Comparison of ENCODE assay signal across 8 mouse cellular contexts in the genomic region with DNA sequence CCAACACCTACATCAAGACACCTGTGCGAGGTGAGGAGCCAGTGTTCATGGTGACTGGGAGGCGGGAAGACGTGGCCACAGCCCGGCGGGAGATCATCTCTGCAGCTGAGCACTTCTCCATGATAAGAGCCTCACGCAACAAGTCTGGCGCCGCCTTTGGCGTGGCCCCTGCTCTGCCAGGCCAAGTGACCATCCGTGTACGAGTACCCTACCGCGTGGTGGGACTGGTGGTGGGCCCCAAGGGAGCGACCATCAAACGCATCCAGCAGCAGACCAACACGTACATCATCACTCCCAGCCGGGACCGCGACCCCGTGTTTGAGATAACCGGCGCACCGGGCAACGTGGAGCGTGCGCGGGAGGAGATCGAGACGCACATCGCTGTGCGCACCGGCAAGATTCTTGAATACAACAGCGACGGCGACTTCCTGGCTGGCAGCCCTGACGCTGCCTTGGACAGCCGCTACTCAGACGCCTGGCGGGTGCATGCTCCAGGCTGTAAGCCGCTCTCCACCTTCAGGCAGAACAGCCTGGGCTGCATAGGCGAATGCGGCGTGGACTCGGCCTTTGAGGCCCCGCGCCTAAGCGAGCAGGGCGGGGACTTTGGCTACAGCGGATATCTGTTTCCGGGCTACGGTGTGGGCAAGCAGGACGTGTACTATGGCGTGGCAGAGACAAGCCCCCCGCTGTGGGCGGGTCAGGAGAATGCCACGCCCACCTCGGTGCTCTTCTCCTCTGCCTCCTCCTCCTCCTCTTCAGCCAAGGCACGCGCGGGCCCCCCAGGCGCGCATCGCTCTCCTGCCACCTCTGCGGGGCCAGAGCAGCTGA. TPM values are rescaled to one million over a fixed set of nuclear protein-coding genes. Genes with fewer than 3 reads are reported as not detected.
A peak's percentile ranks its signal among the peaks of the same experiment; 100 is the strongest.
DNase-seq lines count a peak whose midpoint lies in the region; ATAC-seq and TF ChIP-seq lines count a peak whose summit lies in the region.

No protein-coding gene starts in this region.

- H3K4me3 ChIP-seq in thymus, adult 2 months (ENCODE audit: control insufficient read depth, insufficient read depth, low read length): peak overlapping the region; percentile 10; the same call in 1 of the 2 replicates
- H3K4me3 ChIP-seq in embryonic facial prominence, embryonic 13.5 days: peak overlapping the region; percentile 78
- H3K4me3 ChIP-seq in kidney, adult 2 months (ENCODE audit: insufficient read depth, low read depth, low read length): peak overlapping the region; percentile 55
- H3K4me3 ChIP-seq in limb, embryonic 10.5 days: peak overlapping the region; percentile 86
- peak overlapping the region; percentile 6 for H3K4me3 ChIP-seq in stomach, embryonic 14.5 days (ENCODE audit: low read depth, low read length)

- no peak overlapping the region for H3K27ac ChIP-seq in thymus, adult 2 months (ENCODE audit: control insufficient read depth, insufficient read depth, low read length)
- H3K27ac ChIP-seq in embryonic facial prominence, embryonic 13.5 days: peak overlapping the region; percentile 99
- no peak overlapping the region for H3K27ac ChIP-seq in kidney, adult 2 months (ENCODE audit: insufficient read depth, low read depth, low read length)
- H3K27ac ChIP-seq in limb, embryonic 10.5 days: peak overlapping the region; percentile 100
- peak overlapping the region; percentile 58 for H3K27ac ChIP-seq in stomach, embryonic 14.5 days (ENCODE audit: low read length)

- peaks cover 20% of the 10 kb centered on the region for H3K4me1 ChIP-seq in thymus, adult 2 months (replicated peaks; ENCODE audit: control insufficient read depth, insufficient read depth, low read length)
- H3K4me1 ChIP-seq in embryonic facial prominence, embryonic 13.5 days: peaks cover 70% of the 10 kb centered on the region
- peaks cover 10% of the 10 kb centered on the region; the same call in 1 of the 2 replicates for H3K4me1 ChIP-seq in kidney, adult 2 months (ENCODE audit: control insufficient read depth, insufficient read depth, low read length)
- H3K4me1 ChIP-seq in limb, embryonic 10.5 days: peaks cover 66% of the 10 kb centered on the region
- peaks cover 54% of the 10 kb centered on the region for H3K4me1 ChIP-seq in stomach, embryonic 14.5 days (ENCODE audit: control insufficient read depth, insufficient read depth, low read length)

- peak overlapping the region; percentile 99 for H3K9ac ChIP-seq in embryonic facial prominence, embryonic 13.5 days
- peak overlapping the region; percentile 25; the same call in 1 of the 2 replicates for H3K9ac ChIP-seq in stomach, embryonic 14.5 days (replicated peaks; ENCODE audit: low read depth, low read length)

- no peak for TF ChIP-seq POLR2A in thymus, adult 2 months (IDR thresholded peaks at IDR 0.05; ENCODE audit: control insufficient read depth, extremely low read depth, insufficient read depth, low read length, poor library complexity)
- peak; percentile 24 for TF ChIP-seq POLR2A in kidney, adult 2 months (IDR thresholded peaks at IDR 0.05; ENCODE audit: low read depth, low read length)

- peak overlapping the region; percentile 84 for H3K4me2 ChIP-seq in embryonic facial prominence, embryonic 13.5 days
- peak overlapping the region; percentile 74 for H3K4me2 ChIP-seq in stomach, embryonic 14.5 days (replicated peaks; ENCODE audit: low read depth, low read length)

- H3K36me3 ChIP-seq in thymus, adult 2 months (ENCODE audit: control insufficient read depth, insufficient read depth, low read length): peaks cover 13% of the 10 kb centered on the region
- peaks cover 55% of the 10 kb centered on the region for H3K36me3 ChIP-seq in embryonic facial prominence, embryonic 13.5 days
- no peaks in the 10 kb centered on the region for H3K36me3 ChIP-seq in kidney, adult 2 months (ENCODE audit: control insufficient read depth, insufficient read depth, low read length)
- peaks cover 77% of the 10 kb centered on the region for H3K36me3 ChIP-seq in limb, embryonic 10.5 days
- H3K36me3 ChIP-seq in stomach, embryonic 14.5 days (ENCODE audit: control insufficient read depth, insufficient read depth, low read length): peaks cover 39% of the 10 kb centered on the region

- no peak for ATAC-seq in embryonic facial prominence, embryonic 13.5 days (ENCODE audit: insufficient number of reproducible peaks, insufficient read depth, low FRiP score, low TSS enrichment, low read depth)
- peak; percentile 34; the same call in 1 of the 2 replicates for ATAC-seq in stomach, embryonic 14.5 days (ENCODE audit: insufficient number of reproducible peaks, insufficient read depth, low FRiP score, low read depth)

- H3K9me3 ChIP-seq in embryonic facial prominence, embryonic 13.5 days: no peaks in the 10 kb centered on the region
- no peaks in the 10 kb centered on the region for H3K9me3 ChIP-seq in limb, embryonic 10.5 days (replicated peaks)
- H3K9me3 ChIP-seq in stomach, embryonic 14.5 days (ENCODE audit: control insufficient read depth, low read depth, low read length): no peaks in the 10 kb centered on the region

- WGBS in thymus, adult 2 months: 87% methylated on average over 64 of the region's 64 CpGs
- 4% methylated on average over 64 of the region's 64 CpGs for whole genome bisulfite sequencing in embryonic facial prominence, embryonic 13.5 days
- WGBS in kidney, adult 2 months: 19% methylated on average over 64 of the region's 64 CpGs
- WGBS in limb, embryonic 10.5 days: 16% methylated on average over 64 of the region's 64 CpGs
- WGBS in stomach, embryonic 14.5 days: 5% methylated on average over 64 of the region's 64 CpGs

- H3K27me3 ChIP-seq in thymus, adult 2 months (ENCODE audit: control insufficient read depth, insufficient read depth, low read length): no peaks in the 10 kb centered on the region
- H3K27me3 ChIP-seq in embryonic facial prominence, embryonic 13.5 days: no peaks in the 10 kb centered on the region
- no peaks in the 10 kb centered on the region for H3K27me3 ChIP-seq in kidney, adult 2 months (replicated peaks; ENCODE audit: control insufficient read depth, insufficient read depth, low read length)
- no peaks in the 10 kb centered on the region for H3K27me3 ChIP-seq in limb, embryonic 10.5 days (ENCODE audit: low read depth, poor library complexity, severe bottlenecking)
- no peaks in the 10 kb centered on the region for H3K27me3 ChIP-seq in stomach, embryonic 14.5 days (ENCODE audit: control insufficient read depth, insufficient read depth, low read length)

- no peak for DNase-seq in thymus, adult 2 months
- DNase-seq in thymus, postnatal 10 days (ENCODE audit: low spot score in 2 of 2): no peak
- DNase-seq in heart, adult 8-10 months (ENCODE audit: low spot score): peak; percentile 80
- peak; percentile 90 for DNase-seq in kidney, adult 2 months
- peak; percentile 78 for DNase-seq in limb, embryonic 10.5 days (ENCODE audit: low spot score)
- peak; percentile 81 for DNase-seq in mesoderm, embryonic 11.5 days (ENCODE audit: low read depth, low spot score)

- TF ChIP-seq CTCF in thymus, adult 2 months (IDR thresholded peaks at IDR 0.05; ENCODE audit: borderline replicate concordance, control insufficient read depth, extremely low read depth, insufficient read depth, low read length, poor library complexity): no peak
- no peak for TF ChIP-seq CTCF in kidney, adult 2 months (conservative IDR thresholded peaks at IDR 0.05; ENCODE audit: insufficient read depth, insufficient read length, low read depth, low read length)

RNA-seq across cellular contexts. Expression of gene Mex3a, which starts 4.1 kb away (rescaled TPM):
- polyA plus RNA-seq in thymus, adult 2 months (2012; rRNA removed): 22.0 and 24.2 TPM in 2 replicates
- polyA plus RNA-seq in embryonic facial prominence, embryonic 13.5 days (2015; fragmentation: Nextera tagmentation; extraction: Ambion mirVana): 32.2 and 33.4 TPM in 2 replicates
- total RNA-seq in heart, adult 8-10 months (2022): under 1 TPM; 0.28 to 0.44 (median 0.33) TPM
- polyA plus RNA-seq in kidney, adult 2 months (2012; rRNA removed): 0.61 and 0.63 TPM in 2 replicates
- polyA plus RNA-seq in limb, embryonic 10.5 days (2016; fragmentation: Nextera tagmentation; extraction: Ambion mirVana): 28.9 and 34.8 TPM in 2 replicates
- 25.2 and 26.3 TPM in 2 replicates for polyA plus RNA-seq in stomach, embryonic 14.5 days (2014; fragmentation: Nextera tagmentation; extraction: Ambion mirVana)

RNA-seq across cellular contexts. Expression of gene Rab25, which starts 11.8 kb away (rescaled TPM):
- 6.3 and 9.3 TPM in 2 replicates for polyA plus RNA-seq in thymus, adult 2 months (2012; rRNA removed)
- 18.6 and 19.5 TPM in 2 replicates for polyA plus RNA-seq in embryonic facial prominence, embryonic 13.5 days (2015; fragmentation: Nextera tagmentation; extraction: Ambion mirVana)
- not detected for total RNA-seq in heart, adult 8-10 months (2022)
- polyA plus RNA-seq in kidney, adult 2 months (2012; rRNA removed): 50.1 and 50.9 TPM in 2 replicates
- polyA plus RNA-seq in limb, embryonic 10.5 days (2016; fragmentation: Nextera tagmentation; extraction: Ambion mirVana): 1.7 and 3.7 TPM in 2 replicates
- polyA plus RNA-seq in stomach, embryonic 14.5 days (2014; fragmentation: Nextera tagmentation; extraction: Ambion mirVana): 57.0 and 67.9 TPM in 2 replicates

RNA-seq across cellular contexts. Expression of gene Lamtor2, which starts 16.6 kb away (rescaled TPM):
- 128 and 141 TPM in 2 replicates for polyA plus RNA-seq in thymus, adult 2 months (2012; rRNA removed)
- 164 and 169 TPM in 2 replicates for polyA plus RNA-seq in embryonic facial prominence, embryonic 13.5 days (2015; fragmentation: Nextera tagmentation; extraction: Ambion mirVana)
- 100 to 1,000 TPM; 104 to 116 (median 107) TPM for total RNA-seq in heart, adult 8-10 months (2022)
- polyA plus RNA-seq in kidney, adult 2 months (2012; rRNA removed): 247 and 277 TPM in 2 replicates
- polyA plus RNA-seq in limb, embryonic 10.5 days (2016; fragmentation: Nextera tagmentation; extraction: Ambion mirVana): 151 and 159 TPM in 2 replicates
- polyA plus RNA-seq in stomach, embryonic 14.5 days (2014; fragmentation: Nextera tagmentation; extraction: Ambion mirVana): 84.8 and 88.5 TPM in 2 replicates

RNA-seq across cellular contexts. Expression of gene Ubqln4, which starts 17.2 kb away (rescaled TPM):
- polyA plus RNA-seq in thymus, adult 2 months (2012; rRNA removed): 80.5 and 82.1 TPM in 2 replicates
- 43.0 and 44.6 TPM in 2 replicates for polyA plus RNA-seq in embryonic facial prominence, embryonic 13.5 days (2015; fragmentation: Nextera tagmentation; extraction: Ambion mirVana)
- 10 to 100 TPM; 68.8 to 90.5 (median 77.6) TPM for total RNA-seq in heart, adult 8-10 months (2022)
- polyA plus RNA-seq in kidney, adult 2 months (2012; rRNA removed): 59.9 and 63.5 TPM in 2 replicates
- 78.8 and 79.5 TPM in 2 replicates for polyA plus RNA-seq in limb, embryonic 10.5 days (2016; fragmentation: Nextera tagmentation; extraction: Ambion mirVana)
- polyA plus RNA-seq in stomach, embryonic 14.5 days (2014; fragmentation: Nextera tagmentation; extraction: Ambion mirVana): 48.4 TPM in 2 replicates

RNA-seq across cellular contexts. Expression of gene Lmna, which starts 26.6 kb away (rescaled TPM):
- 59.3 and 61.1 TPM in 2 replicates for polyA plus RNA-seq in thymus, adult 2 months (2012; rRNA removed)
- polyA plus RNA-seq in embryonic facial prominence, embryonic 13.5 days (2015; fragmentation: Nextera tagmentation; extraction: Ambion mirVana): 311 and 321 TPM in 2 replicates
- total RNA-seq in heart, adult 8-10 months (2022): 100 to 1,000 TPM; 112 to 127 (median 118) TPM
- polyA plus RNA-seq in kidney, adult 2 months (2012; rRNA removed): 55.2 and 73.2 TPM in 2 replicates
- 9.2 and 14.5 TPM in 2 replicates for polyA plus RNA-seq in limb, embryonic 10.5 days (2016; fragmentation: Nextera tagmentation; extraction: Ambion mirVana)
- 128 and 148 TPM in 2 replicates for polyA plus RNA-seq in stomach, embryonic 14.5 days (2014; fragmentation: Nextera tagmentation; extraction: Ambion mirVana)

Comparison
In these comparisons a context has a peak if more than half of its experiments do, and no peak if none do; other contexts are left out.
1. DNase-seq: peak in heart, adult 8-10 months (single experiment), kidney, adult 2 months (single experiment), limb, embryonic 10.5 days (single experiment) and mesoderm, embryonic 11.5 days (single experiment); none in thymus, adult 2 months (single experiment) and thymus, postnatal 10 days (0 of 2).
2. H3K27ac ChIP-seq: peak in embryonic facial prominence, embryonic 13.5 days (single experiment), limb, embryonic 10.5 days (single experiment) and stomach, embryonic 14.5 days (single experiment); none in thymus, adult 2 months (single experiment) and kidney, adult 2 months (single experiment).
3. H3K4me3 ChIP-seq: peak in every context shown above with its lines; median percentile 86 in limb, embryonic 10.5 days; 78 in embryonic facial prominence, embryonic 13.5 days; 55 in kidney, adult 2 months; 10 in thymus, adult 2 months; 6 in stomach, embryonic 14.5 days.
4. RNA of gene Mex3a, which starts 4.1 kb away (polyA plus RNA-seq): 28.9 to 34.8 TPM in limb, embryonic 10.5 days, 32.2 to 33.4 TPM in embryonic facial prominence, embryonic 13.5 days, 25.2 to 26.3 TPM in stomach, embryonic 14.5 days and 22.0 to 24.2 TPM in thymus, adult 2 months; 0.61 to 0.63 TPM in kidney, adult 2 months; every median in the first group is over 10 times any median in the second.